Mouse (Mus musculus) C2C12 (cell line): ENCODE measurements around the gene Dscam.

Experiments used
- CTCF ChIP-seq: IDR thresholded peaks from one replicate; pipeline ENCODE4 v1.5.1; 2011; ENCODE audit not compliant: control insufficient read depth, insufficient read depth, insufficient read length
- MYOD1 ChIP-seq: IDR thresholded peaks from one replicate; pipeline ENCODE4 v1.6.1; 2011; ENCODE audit warnings: low read depth; ENCODE audit not compliant: control insufficient read depth, insufficient read length
- USF1 ChIP-seq: IDR thresholded peaks from one replicate; pipeline ENCODE4 v1.6.1; 2011; ENCODE audit warnings: low read depth, mild to moderate bottlenecking, control low read depth, moderate library complexity

DNA sequence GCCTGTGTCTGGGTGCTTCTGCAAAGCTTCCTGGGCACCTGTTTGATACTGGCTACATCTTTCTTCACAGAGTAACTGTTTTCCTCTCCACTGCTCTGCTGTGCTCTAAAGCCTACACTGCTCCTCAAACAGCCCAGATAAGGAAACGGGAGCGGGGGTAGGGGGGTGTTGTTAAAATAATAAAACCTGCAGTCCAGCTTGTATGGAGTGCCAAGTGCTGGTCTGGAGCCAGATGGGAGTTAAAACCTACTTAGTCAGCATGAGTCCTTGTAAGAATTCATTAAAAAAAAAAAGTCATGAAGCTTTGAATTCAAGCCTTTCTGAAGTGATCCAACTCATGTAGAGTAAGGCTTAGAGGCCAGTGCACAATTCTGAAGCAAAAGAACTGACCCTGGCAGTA is 493.1 kb downstream of the Dscam start:
- no peak for TF ChIP-seq MYOD1
- no peak for TF ChIP-seq CTCF
- TF ChIP-seq USF1 = no peak
